8 mouse cellular contexts compared by ENCODE assay signal in genomic region chr17:70629653-70630378, GRCm38 (mm10).
DNase-seq lines count a peak whose midpoint lies in the region; ATAC-seq lines count a peak whose summit lies in the region.

No protein-coding gene starts in this region.

- DNase-seq in layer of hippocampus, adult 11-12 months (ENCODE audit: low spot score): peak; percentile 72
- no peak for DNase-seq in layer of hippocampus, postnatal 25 days (ENCODE audit: extremely low spot score in 1 of 2, low spot score in 1 of 2)
- peak; percentile 74 for DNase-seq in forebrain, embryonic 14.5 days (ENCODE audit: low spot score)
- peak; percentile 21 for DNase-seq in mesoderm, embryonic 11.5 days (ENCODE audit: low read depth, low spot score)
- DNase-seq in adipocyte (ENCODE audit: low spot score): no peak
- DNase-seq in c-Kit-positive CD71-positive TER-119-positive erythroid progenitor cells, embryonic 14.5 days (ENCODE audit: low spot score): no peak

- no peaks in the 10 kb centered on the region for H3K9me3 ChIP-seq in forebrain, embryonic 14.5 days (replicated peaks; ENCODE audit: control insufficient read depth, low read length)
- H3K9me3 ChIP-seq in intestine, embryonic 16.5 days (ENCODE audit: control insufficient read depth, low read length): no peaks in the 10 kb centered on the region

- no peak overlapping the region for H3K9ac ChIP-seq in forebrain, embryonic 14.5 days (ENCODE audit: low read length)
- no peak overlapping the region for H3K9ac ChIP-seq in intestine, embryonic 16.5 days (ENCODE audit: low read depth, low read length)

- no peak overlapping the region for H3K4me2 ChIP-seq in forebrain, embryonic 14.5 days (ENCODE audit: low read length)
- no peak overlapping the region for H3K4me2 ChIP-seq in intestine, embryonic 16.5 days (ENCODE audit: low read depth, low read length)

- ATAC-seq in forebrain, embryonic 14.5 days: 0 out of 2 replicates have a peak, but pooled peaks have one; percentile 30
- peak; percentile 52; the same call in 1 of the 2 replicates for ATAC-seq in intestine, embryonic 16.5 days
- no peak for ATAC-seq in megakaryocyte-erythroid progenitor cell, adult 5-6 weeks (replicated peaks; ENCODE audit: low FRiP score, low TSS enrichment, poor library complexity, severe bottlenecking)

- no peaks in the 10 kb centered on the region for H3K4me1 ChIP-seq in forebrain, embryonic 14.5 days (ENCODE audit: control insufficient read depth, insufficient read depth, low read length)
- H3K4me1 ChIP-seq in intestine, embryonic 16.5 days (ENCODE audit: control insufficient read depth, insufficient read depth, low read length): no peaks in the 10 kb centered on the region

- WGBS in forebrain, embryonic 14.5 days: 57% methylated on average over 6 of the region's 6 CpGs
- WGBS in intestine, embryonic 16.5 days: 47% methylated on average over 6 of the region's 6 CpGs

- no peaks in the 10 kb centered on the region for H3K36me3 ChIP-seq in forebrain, embryonic 14.5 days (ENCODE audit: control insufficient read depth, insufficient read depth, low read length)
- H3K36me3 ChIP-seq in intestine, embryonic 16.5 days (ENCODE audit: control insufficient read depth, insufficient read depth, low read length): no peaks in the 10 kb centered on the region

- no peak overlapping the region for H3K4me3 ChIP-seq in forebrain, embryonic 14.5 days (ENCODE audit: low read depth, low read length)
- H3K4me3 ChIP-seq in intestine, embryonic 16.5 days (ENCODE audit: low read length): no peak overlapping the region

- H3K27me3 ChIP-seq in forebrain, embryonic 14.5 days (replicated peaks; ENCODE audit: control insufficient read depth, insufficient read depth, low read length): no peaks in the 10 kb centered on the region
- no peaks in the 10 kb centered on the region for H3K27me3 ChIP-seq in intestine, embryonic 16.5 days (replicated peaks; ENCODE audit: control insufficient read depth, insufficient read depth, low read length)

- H3K27ac ChIP-seq in forebrain, embryonic 14.5 days (ENCODE audit: low read depth, low read length): peak overlapping the region; percentile 33; the same call in 1 of the 2 replicates
- H3K27ac ChIP-seq in intestine, embryonic 16.5 days (ENCODE audit: low read length): 0 out of 2 replicates have a peak overlapping the region, but pooled peaks have one; percentile 29

Comparison
In these comparisons a context has a peak if more than half of its experiments do, and no peak if none do; other contexts are left out.
1. DNase-seq: peak in layer of hippocampus, adult 11-12 months (single experiment), forebrain, embryonic 14.5 days (single experiment) and mesoderm, embryonic 11.5 days (single experiment); none in layer of hippocampus, postnatal 25 days (0 of 2), adipocyte (single experiment) and c-Kit-positive CD71-positive TER-119-positive erythroid progenitor cells, embryonic 14.5 days (single experiment).